Mouse (Mus musculus): Measurements from ENCODE around the gene Prtn3.

Prtn3 gene

GRCm38 (mm10) chr10:79928907-79929701, 54.8 kb downstream of the Prtn3 start:
- no peak for DNase-seq

DNA sequence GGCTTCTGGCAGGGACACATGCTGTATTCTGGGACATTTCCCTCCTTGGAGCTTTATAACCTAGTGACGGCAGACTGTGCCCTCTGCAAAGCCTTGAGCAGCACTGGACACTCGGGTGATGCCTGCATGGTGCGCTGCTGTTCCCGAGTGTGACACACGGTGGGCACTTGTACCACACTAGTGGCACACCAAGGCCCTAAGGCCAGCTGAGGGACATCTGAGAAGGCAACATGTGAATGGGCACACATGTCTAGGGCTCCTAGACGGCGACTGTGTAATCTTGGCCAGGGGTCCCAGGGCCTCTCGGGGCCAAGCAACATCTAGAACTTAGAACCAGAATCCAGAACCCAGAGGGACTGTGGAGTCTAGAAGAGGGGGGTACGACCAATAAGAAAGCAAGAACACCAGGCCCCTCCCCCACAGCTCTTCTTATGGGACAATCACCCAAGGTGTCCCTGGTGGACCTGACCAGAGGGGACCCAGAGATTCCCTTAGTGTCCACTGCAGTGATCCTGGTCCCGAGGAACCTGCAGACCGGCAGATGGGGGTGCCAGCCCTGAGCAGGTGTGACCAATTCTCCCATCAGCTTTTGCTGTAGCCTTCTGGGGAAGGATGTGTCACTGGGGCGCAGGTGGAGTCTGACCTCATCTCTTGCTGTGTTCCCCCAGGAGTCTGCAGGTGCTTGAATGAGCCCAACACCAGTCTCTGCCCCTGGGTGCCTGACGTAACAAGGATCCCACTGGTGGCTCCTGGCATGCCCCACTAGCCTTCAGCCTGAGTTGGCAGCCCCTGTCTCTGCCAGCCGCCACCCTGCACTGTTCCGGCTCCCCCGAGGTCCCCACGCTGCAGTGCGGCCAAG, 55.9 kb downstream of the Prtn3 start:
- peak; percentile 30 for DNase-seq

DNA sequence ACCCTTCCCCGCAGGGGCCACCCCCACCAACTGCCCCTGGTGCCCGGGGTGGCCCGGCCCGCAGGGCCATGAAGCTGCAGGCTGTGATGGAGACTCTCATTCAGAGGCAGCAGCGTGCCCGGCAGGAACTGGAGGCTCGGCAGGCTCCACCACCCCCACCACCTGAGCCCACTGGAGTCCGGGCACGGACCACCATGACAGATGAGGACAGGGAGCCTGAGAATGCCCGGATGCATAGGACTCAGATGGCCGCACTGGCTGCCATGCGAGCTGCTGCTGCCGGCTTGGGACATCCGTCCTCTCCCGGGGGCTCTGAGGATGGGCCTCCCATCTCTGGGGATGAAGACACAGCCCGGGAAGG, 56.5 kb downstream of the Prtn3 start:
- no peak for DNase-seq

DNA sequence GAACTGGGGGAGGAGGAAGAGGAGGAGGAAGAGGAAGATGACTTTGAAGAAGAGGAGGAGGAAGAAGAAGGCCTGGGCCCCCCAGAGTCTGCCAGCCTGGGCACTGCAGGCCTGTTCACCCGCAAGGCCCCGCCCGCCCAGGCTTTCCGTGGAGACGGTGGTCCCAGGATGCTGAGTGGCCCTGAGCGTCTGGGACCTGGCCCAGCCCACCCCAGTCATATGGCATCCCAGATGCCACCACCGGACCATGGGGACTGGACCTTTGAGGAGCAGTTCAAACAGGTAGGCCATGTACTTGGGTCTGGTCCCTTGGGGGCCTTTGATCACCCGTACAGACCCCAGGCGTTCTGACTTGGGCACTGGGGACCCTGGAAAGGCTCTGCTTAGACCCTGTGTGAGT, 57.5 kb downstream of the Prtn3 start:
- DNase-seq, result no peak

DNA sequence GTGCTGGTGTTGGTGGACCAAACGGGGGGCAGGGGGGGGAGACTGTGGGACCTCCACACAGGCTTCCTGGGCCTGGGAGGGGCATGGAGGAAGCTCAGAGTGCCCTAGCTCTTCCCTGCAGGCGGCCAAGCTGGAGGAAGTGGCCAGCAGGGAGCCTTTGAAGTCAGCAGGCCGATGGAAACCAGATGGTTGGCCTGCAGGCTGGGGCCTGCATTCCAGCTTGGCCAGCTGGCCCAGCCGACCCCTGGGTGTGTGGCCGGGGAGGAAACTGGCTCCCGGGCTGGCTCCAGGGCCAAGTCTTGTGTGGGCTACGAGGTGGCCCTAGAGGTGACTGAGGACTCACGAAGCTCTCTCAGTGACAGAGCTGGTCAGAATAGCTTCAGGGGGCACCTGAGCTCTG, 58.5 kb downstream of the Prtn3 start:
- DNase-seq, result peak; percentile 61

All from cerebellum, adult 11 months (tissue).